Mouse (Mus musculus) stomach, embryonic 16.5 days (tissue): ENCODE data around the gene Kctd8. TPM values are rescaled to one million over a fixed set of nuclear protein-coding genes. Genes with fewer than 3 reads are reported as not detected.

Experiments
- microRNA-seq: library from miRNA; unstranded; fragments of <30 nt; microRNA quantifications from one replicate; pipeline ENCODE4, GENCODE M21; 2016
- polyA plus RNA-seq: library from polyadenylated mRNA; unstranded; fragments of >200 nt; fragmentation: Nextera tagmentation; extraction: Ambion mirVana; gene quantifications from 2 replicates; pipeline ENCODE4 v1.2.1, GENCODE M21; 2015

The Kctd8 gene
- polyA plus RNA-seq, 1 experiment from 2014 or later = 2.4 TPM

Small RNA genes within 50 kb of the gene (microRNA-seq; reads per million reads assigned to microRNA genes)
- gene Gm24368 = not detected

Other genes with a start within 250 kb of the Kctd8 start
- gene Yipf7, start 201.0 kb upstream of the Kctd8 start, polyA plus RNA-seq = 0.21 and 2.0 TPM in 2 replicates
- gene Guf1, start 215.2 kb upstream of the Kctd8 start, polyA plus RNA-seq = 37.6 and 41.8 TPM in 2 replicates